Mouse (Mus musculus) embryonic fibroblast, embryonic 13.5 days (primary cell): ENCODE measurements around the gene Tanc2.

Experiments used
- CTCF ChIP-seq: IDR thresholded peaks from 2 replicates; pipeline ENCODE4 v1.5.1; 2011; ENCODE audit warnings: mild to moderate bottlenecking, control low read depth, low read length, moderate library complexity, borderline replicate concordance; ENCODE audit not compliant: insufficient read depth
- POLR2A ChIP-seq: IDR thresholded peaks from 2 replicates; pipeline ENCODE4 v1.6.1; 2011; ENCODE audit warnings: low read depth, mild to moderate bottlenecking, control low read depth, low read length, moderate library complexity

DNA sequence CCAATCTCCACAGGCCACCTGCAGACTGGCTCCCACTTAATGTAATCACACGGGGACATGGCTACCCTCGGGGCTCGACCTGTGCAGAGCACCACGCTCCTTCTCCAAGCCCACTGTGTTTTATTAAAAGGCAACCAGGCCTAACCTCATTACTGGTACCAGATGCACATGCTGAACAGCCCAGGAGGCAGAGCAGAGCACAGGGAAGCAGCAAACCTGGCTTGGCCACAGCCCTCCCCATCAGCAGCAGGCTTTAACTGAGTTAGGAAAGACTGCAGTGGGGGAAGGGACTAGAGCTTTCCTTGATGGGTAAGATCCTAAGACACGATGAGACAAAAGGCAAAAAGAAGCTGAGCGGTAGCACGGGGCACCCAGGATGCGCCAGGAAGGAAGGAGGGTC, 352.2 kb downstream of the Tanc2 start:
- TF ChIP-seq POLR2A (no peak), CTCF (no peak)
